Mouse (Mus musculus) kidney, postnatal 4 days (tissue): ENCODE data around the gene Mttp.

Experiments
- DNase-seq, 2 experiments: peaks; one replicate each; pipeline ENCODE4 v3.0.0; 2021; ENCODE audit warnings: mixed read lengths in 2 of 2

Mttp gene

GRCm38 (mm10) chr3:138078701-138079100, 66.1 kb downstream of the Mttp start:
- no peak for DNase-seq

- DNase-seq: no peak
These were observed 67.1 kb downstream of the Mttp start for GRCm38 (mm10) chr3:138077476-138078340.

GRCm38 (mm10) chr3:138075209-138075608, 69.6 kb downstream of the Mttp start:
- DNase-seq: peak; percentile 24 to 31

GRCm38 (mm10) chr3:138074214-138074613, 70.6 kb downstream of the Mttp start:
- no peak for DNase-seq

GRCm38 (mm10) chr3:138071476-138072073, 73.2 kb downstream of the Mttp start:
- DNase-seq: no peak

GRCm38 (mm10) chr3:138071004-138071403, 73.8 kb downstream of the Mttp start:
- DNase-seq: no peak

GRCm38 (mm10) chr3:138069756-138070511, 74.8 kb downstream of the Mttp start:
- no peak for DNase-seq

- DNase-seq: no peak
These were observed 76.7 kb downstream of the Mttp start for GRCm38 (mm10) chr3:138068103-138068502.

- no peak for DNase-seq
These were observed 77.5 kb downstream of the Mttp start, which contains the start of gene Gm5105 for GRCm38 (mm10) chr3:138067288-138067687. TSS of gene Gm5105 (minus strand) at chr3:138067388.

- peak; percentile 45 to 64 for DNase-seq
These were observed 78.4 kb downstream of the Mttp start for GRCm38 (mm10) chr3:138066348-138066856.

- DNase-seq: peak in 1 of 2 experiments; percentile 15
These were observed 78.8 kb downstream of the Mttp start for GRCm38 (mm10) chr3:138065930-138066329.

GRCm38 (mm10) chr3:138064732-138065645, 79.8 kb downstream of the Mttp start, which contains the start of gene 1110002E22Rik:
TSS of gene 1110002E22Rik (plus strand) at chr3:138065052.
- DNase-seq: peak in 1 of 2 experiments; percentile 27

- peak; percentile 74 to 77 for DNase-seq
These were observed 80.9 kb downstream of the Mttp start for GRCm38 (mm10) chr3:138063731-138064329.

GRCm38 (mm10) chr3:138062673-138063072, 82.1 kb downstream of the Mttp start:
- DNase-seq: no peak

GRCm38 (mm10) chr3:138061205-138061911, 83.4 kb downstream of the Mttp start:
- no peak for DNase-seq

- no peak for DNase-seq
These were observed 84.3 kb downstream of the Mttp start for GRCm38 (mm10) chr3:138060429-138060828.

- no peak for DNase-seq
These were observed 86.5 kb downstream of the Mttp start for GRCm38 (mm10) chr3:138058226-138058625.

GRCm38 (mm10) chr3:138056976-138057375, 87.8 kb downstream of the Mttp start:
- DNase-seq: peak; percentile 38 to 39

- peak in 1 of 2 experiments; percentile 19 for DNase-seq
These were observed 90.8 kb downstream of the Mttp start for GRCm38 (mm10) chr3:138053969-138054368.

GRCm38 (mm10) chr3:138051431-138051830, 93.3 kb downstream of the Mttp start:
- DNase-seq: no peak

GRCm38 (mm10) chr3:138050772-138051171, 94.0 kb downstream of the Mttp start:
- peak in 1 of 2 experiments; percentile 38 for DNase-seq
